Mouse (Mus musculus): ENCODE results near the gene Rab3gap2. TPM values are rescaled to one million over a fixed set of nuclear protein-coding genes. Genes with fewer than 3 reads are reported as not detected.

The Rab3gap2 gene
- polyA plus RNA-seq, 1 experiment from 2014 or later, result 26.4 TPM

MicroRNAs encoded within 50 kb of the gene (microRNA counts, 519-probe panel; counts per million panel counts)
- microRNA mmu-miR-194, result 2,676 counts per million, percentile 61 among the panel's probes with 10 or more counts
- 171 counts per million, percentile 57 among the panel's probes with 10 or more counts for microRNA mmu-miR-664

Small RNA genes within 50 kb of the gene (microRNA-seq; reads per million reads assigned to microRNA genes)
- gene Mir194-1 (not detected), gene Mir215 (1.8 reads per million), gene Mir664 (7.0 reads per million, percentile 17 among the genes with 10 or more reads in this experiment)

Other genes with a start within 250 kb of the Rab3gap2 start
- 5.6 and 7.1 TPM in 2 replicates for gene Mark1, start 204.5 kb upstream of the Rab3gap2 start, polyA plus RNA-seq (2014; fragmentation: Nextera tagmentation; extraction: Ambion mirVana)
- 21.4 and 27.0 TPM in 2 replicates for gene Iars2, start 125.3 kb downstream of the Rab3gap2 start, polyA plus RNA-seq (2014; fragmentation: Nextera tagmentation; extraction: Ambion mirVana)
- gene Bpnt1, start 128.0 kb downstream of the Rab3gap2 start, polyA plus RNA-seq (2014; fragmentation: Nextera tagmentation; extraction: Ambion mirVana), result 24.3 and 29.2 TPM in 2 replicates
- 143 and 145 TPM in 2 replicates for gene Eprs, start 158.9 kb downstream of the Rab3gap2 start, polyA plus RNA-seq (2014; fragmentation: Nextera tagmentation; extraction: Ambion mirVana)